Mouse (Mus musculus) megakaryocyte, embryonic 14.5 days (primary cell): ENCODE results near the gene Pde6d. TPM values are rescaled to one million over a fixed set of nuclear protein-coding genes. Genes with fewer than 3 reads are reported as not detected.

Experiments used
- H3K27me3 ChIP-seq: replicated peaks from 2 replicates; pipeline ENCODE3; 2012; ENCODE audit warnings: inconsistent platforms
- H3K36me3 ChIP-seq: replicated peaks from 2 replicates; pipeline ENCODE3; 2012; ENCODE audit warnings: low read length, inconsistent platforms, mixed read lengths
- H3K4me1 ChIP-seq: 2 replicates; pipeline ENCODE4 v1.6.1; 2012; ENCODE audit warnings: inconsistent platforms
- H3K4me3 ChIP-seq: replicated peaks from 2 replicates; pipeline ENCODE3; 2012; ENCODE audit warnings: moderate library complexity, mild to moderate bottlenecking, inconsistent platforms
- H3K9me3 ChIP-seq: 2 replicates; pipeline ENCODE4 v1.6.1; 2012; ENCODE audit warnings: inconsistent platforms
- FLI1 ChIP-seq: IDR thresholded peaks from 2 replicates; pipeline ENCODE4 v1.6.1; 2012; ENCODE audit warnings: low read length, inconsistent platforms, mixed read lengths
- GATA1 ChIP-seq: IDR thresholded peaks from 3 replicates; pipeline ENCODE4 v1.6.1; 2012; ENCODE audit warnings: mixed read lengths, low read length, inconsistent platforms, borderline replicate concordance
- polyA plus RNA-seq: library from polyadenylated mRNA; stranded (reverse); fragments of >175 nt; gene quantifications from 2 replicates; pipeline ENCODE4 v1.2.3, GENCODE M21; 2012; ENCODE audit warnings: low replicate concordance; ENCODE audit not compliant: insufficient read depth

Gene Pde6d
- polyA plus RNA-seq, 1 experiment, result 45.8 TPM

DNA sequence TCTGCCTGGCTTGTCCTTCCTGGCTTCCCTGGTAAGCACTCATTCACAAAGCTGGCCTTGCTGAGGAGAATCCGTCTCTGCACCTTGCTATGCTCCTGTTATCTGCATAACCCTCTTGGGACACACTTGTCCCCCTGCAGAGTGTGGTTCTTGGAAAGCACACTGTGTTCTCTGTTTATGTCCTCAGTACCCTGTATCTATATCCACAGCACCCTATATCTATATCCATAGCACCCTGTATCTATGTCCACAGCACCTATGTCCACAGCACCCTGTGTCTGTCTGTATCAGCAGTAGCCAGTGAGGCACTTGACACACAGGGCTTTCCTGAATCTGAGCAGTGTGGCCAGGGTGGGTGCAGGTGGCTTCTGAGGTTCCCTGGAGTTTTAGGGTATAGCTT is 28.5 kb upstream of the Pde6d start:
- TF ChIP-seq GATA1, result no peak
- TF ChIP-seq FLI1, result no peak
- Histone ChIP-seq H3K4me1 (0 out of 2 replicates have a peak, but pooled peaks cover 6% of the 10 kb centered on the region), H3K27me3 (no peaks in the 10 kb centered on the region), H3K9me3 (no peaks in the 10 kb centered on the region), H3K36me3 (peaks cover 54% of the 10 kb centered on the region), H3K4me3 (no peak overlapping the region)

DNA sequence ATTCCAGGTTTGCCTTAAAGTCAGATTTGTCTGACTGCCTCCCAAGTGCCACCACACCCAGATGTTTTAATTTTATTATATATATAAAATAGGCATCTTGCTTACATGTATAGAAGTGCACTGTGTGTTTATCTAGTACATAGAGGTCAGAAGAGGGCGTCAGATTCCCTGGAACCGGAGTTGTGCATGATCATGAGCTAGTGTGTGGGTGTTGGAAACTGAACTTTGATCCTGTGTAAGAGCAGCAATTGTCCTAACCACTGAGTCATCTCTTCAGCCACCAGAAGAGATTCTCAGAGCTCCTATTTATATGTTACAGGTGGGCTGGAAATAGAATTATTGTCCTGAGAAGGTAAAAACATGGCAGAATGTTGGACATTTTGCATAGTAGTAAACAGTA is 17.7 kb upstream of the Pde6d start:
- Histone ChIP-seq H3K27me3 (no peaks in the 10 kb centered on the region), H3K4me1 (no peaks in the 10 kb centered on the region), H3K4me3 (no peak overlapping the region), H3K9me3 (no peaks in the 10 kb centered on the region), H3K36me3 (peaks cover 97% of the 10 kb centered on the region)
- TF ChIP-seq GATA1 (no peak), FLI1 (no peak)

DNA sequence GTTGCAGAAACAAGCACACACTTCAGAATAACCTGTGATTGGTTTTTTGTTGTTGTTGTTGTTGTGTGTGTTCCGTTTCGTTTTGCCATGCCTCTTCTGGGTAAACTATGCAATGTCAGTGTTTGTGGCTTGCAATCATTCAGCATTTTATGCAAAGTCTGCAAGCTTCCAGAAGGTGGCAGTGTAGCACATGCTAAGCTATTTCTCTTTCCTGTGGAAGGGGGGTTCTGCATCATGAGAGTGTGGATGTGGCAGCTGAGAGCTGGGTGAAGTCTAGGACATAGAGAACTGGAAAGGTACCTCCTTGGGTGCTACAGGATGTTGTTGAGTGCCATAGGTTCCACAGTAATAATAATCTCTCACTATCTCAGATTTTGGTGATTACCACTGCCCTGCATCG is 16.1 kb upstream of the Pde6d start:
- peaks cover 98% of the 10 kb centered on the region for H3K36me3 ChIP-seq
- TF ChIP-seq FLI1 (no peak), GATA1 (no peak)
- no peak overlapping the region for H3K4me3 ChIP-seq
- no peaks in the 10 kb centered on the region for H3K9me3 ChIP-seq
- H3K4me1 ChIP-seq, result no peaks in the 10 kb centered on the region
- H3K27me3 ChIP-seq, result no peaks in the 10 kb centered on the region

DNA sequence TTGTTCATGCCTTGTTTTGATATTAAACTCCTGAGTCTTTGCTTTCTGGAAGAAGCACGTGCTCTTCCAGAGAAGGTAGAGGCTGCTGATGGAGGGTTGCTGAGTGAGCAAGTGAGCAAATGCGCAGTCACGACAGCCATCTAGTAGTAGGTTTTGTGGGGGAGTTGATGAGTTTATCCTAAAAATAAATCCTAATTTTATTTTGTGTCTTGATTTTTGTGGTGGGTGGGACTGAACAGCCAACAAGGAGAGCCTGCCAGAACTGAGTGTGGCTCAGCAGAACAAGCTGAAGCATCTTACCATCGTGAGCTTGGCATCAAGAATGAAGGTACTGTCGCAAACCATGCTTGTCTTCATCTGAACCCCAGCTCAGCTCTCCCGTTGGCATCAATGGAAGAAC is 14.1 kb upstream of the Pde6d start:
- H3K36me3 ChIP-seq, result peaks cover 98% of the 10 kb centered on the region
- TF ChIP-seq FLI1 (no peak), GATA1 (no peak)

DNA sequence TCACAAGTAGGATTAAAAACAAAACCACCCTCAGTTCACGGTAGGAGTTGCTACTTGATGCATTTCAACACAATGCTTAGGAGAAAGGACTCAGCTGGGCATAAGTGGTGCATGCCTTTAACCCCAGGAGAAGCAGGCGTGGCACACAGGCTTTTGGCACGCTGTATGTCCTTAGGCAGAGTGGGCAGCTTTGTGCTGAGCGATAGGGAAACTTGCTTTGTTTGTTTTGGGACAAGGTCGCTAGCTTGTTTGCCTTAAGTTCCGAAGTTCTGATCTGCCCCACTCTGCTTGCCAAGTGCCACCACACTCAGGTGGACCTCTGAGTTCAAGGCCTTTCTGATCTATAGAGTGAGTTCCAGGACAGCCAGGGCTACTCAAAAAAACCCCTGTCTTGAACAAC is 12.9 kb upstream of the Pde6d start:
- H3K36me3 ChIP-seq, result peaks cover 98% of the 10 kb centered on the region
- no peaks in the 10 kb centered on the region for H3K27me3 ChIP-seq
- H3K4me3 ChIP-seq, result no peak overlapping the region
- no peaks in the 10 kb centered on the region for H3K9me3 ChIP-seq
- no peak for TF ChIP-seq GATA1
- TF ChIP-seq FLI1, result no peak
- H3K4me1 ChIP-seq, result no peaks in the 10 kb centered on the region; the same call in 1 of the 2 replicates

More for the DNA sequence above, 14.1 kb upstream of the Pde6d start:
- Histone ChIP-seq H3K4me3 (no peak overlapping the region), H3K9me3 (no peaks in the 10 kb centered on the region), H3K27me3 (no peaks in the 10 kb centered on the region), H3K4me1 (no peaks in the 10 kb centered on the region)

DNA sequence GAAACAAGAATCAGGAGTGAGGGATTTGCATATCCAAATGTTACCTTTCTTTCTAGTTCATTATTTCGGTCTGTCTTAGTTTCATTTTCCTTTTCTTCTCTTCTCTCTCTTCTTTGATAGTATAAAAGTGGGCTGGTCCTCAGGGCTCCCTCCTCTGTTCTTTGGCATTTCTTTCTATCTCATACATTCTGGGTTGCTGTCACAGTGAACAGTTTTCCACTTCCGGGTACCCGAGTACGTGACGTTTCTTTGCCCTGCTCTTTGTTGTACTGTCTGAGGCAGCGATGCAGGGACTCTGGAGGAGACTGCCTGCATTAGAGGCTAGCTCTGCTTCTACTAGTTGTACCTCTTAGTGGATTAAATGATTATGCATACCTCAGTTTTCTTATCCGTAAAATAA is 12.1 kb upstream of the Pde6d start:
- Histone ChIP-seq H3K27me3 (no peaks in the 10 kb centered on the region), H3K4me3 (no peak overlapping the region), H3K36me3 (peaks cover 98% of the 10 kb centered on the region), H3K4me1 (peaks cover 7% of the 10 kb centered on the region), H3K9me3 (no peaks in the 10 kb centered on the region)
- TF ChIP-seq GATA1, result no peak
- no peak for TF ChIP-seq FLI1

DNA sequence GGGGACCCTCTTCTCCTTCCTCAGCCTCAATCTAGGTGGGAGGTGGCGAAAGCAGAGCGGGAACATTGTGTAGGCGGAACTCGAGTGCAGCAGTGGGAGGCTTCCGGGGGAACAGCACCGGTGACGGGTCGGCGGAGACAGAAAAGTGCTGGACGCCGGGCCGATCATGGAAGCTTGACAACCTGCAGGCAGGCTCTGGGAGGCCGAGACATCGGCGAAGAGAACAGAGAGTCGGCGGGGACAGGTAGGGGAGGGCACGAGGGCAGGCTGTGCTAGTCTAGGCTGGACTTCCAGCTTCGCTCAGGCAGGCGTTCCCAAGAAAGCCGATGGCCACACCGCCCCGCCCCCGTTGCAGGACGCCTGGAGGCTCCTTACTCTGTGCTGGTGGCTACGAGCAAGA is 4.6 kb upstream of the Pde6d start:
- Histone ChIP-seq H3K27me3 (no peaks in the 10 kb centered on the region), H3K4me3 (peak overlapping the region; percentile 96), H3K36me3 (peaks cover 34% of the 10 kb centered on the region), H3K4me1 (peaks cover 37% of the 10 kb centered on the region), H3K9me3 (no peaks in the 10 kb centered on the region)
- TF ChIP-seq GATA1 (no peak), FLI1 (no peak)

DNA sequence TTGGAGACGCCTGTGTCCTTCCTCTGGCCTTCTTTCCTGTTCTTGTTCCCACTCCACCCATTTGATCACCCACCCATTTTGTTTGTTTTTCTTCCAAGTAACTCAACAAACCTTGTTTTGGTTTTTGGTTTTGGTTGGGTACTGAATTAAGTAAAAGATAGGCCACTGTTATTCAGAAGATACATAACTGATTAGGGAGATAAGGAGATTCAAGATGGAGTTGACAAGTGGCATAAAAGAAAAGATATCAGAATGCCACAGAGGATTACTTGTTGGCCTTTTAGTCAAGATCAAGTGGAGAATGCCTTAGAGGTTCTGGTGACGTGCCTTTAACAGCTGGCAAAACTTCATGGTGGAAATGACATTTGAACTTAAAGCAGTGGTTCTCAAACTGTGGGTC is 1.3 kb upstream of the Pde6d start:
- TF ChIP-seq FLI1, result no peak
- TF ChIP-seq GATA1, result no peak
- Histone ChIP-seq H3K36me3 (peaks cover 6% of the 10 kb centered on the region), H3K27me3 (no peaks in the 10 kb centered on the region), H3K9me3 (no peaks in the 10 kb centered on the region), H3K4me3 (peak overlapping the region; percentile 99), H3K4me1 (peaks cover 55% of the 10 kb centered on the region)

DNA sequence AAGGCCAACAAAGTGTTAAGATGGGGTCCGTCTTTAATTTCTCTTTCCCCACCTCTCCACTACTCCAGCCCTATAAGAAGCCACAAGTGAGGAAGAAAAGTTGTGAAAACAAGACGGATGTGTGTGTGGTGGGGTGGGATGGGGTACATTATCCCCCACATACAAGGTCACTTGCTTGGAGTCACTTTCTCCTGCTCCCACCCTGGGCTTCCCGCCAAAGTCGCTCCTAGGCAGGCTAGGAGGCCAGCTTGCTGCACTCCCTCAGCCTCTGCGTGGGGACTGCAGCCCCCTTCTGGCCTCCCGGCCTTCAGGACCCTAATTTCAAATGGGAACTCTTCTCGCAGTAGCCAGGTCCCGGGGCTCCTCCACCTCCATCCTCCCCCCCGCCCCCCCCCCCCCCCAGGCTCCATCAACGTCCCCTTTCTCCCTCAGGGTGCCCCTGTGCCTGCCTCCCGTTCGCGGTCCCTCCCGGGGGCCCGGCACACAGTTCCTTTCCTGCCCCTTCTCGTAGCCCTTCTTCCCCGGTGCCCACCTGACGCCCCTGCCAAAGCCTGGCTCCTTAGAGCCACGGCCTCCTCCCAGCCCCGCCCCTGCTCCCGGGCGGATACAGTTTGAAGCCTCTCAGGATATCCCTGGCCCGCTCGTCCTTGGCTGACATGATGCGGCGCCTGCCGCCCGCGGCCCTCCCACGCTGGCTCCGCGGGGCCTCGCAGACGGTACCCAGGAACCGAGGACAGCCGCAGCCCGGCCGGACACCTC is 558 bp downstream of the Pde6d start:
- H3K36me3 ChIP-seq, result peaks cover 11% of the 10 kb centered on the region
- no peaks in the 10 kb centered on the region for H3K27me3 ChIP-seq
- H3K4me1 ChIP-seq, result peaks cover 40% of the 10 kb centered on the region
- no peak for TF ChIP-seq GATA1
- TF ChIP-seq FLI1, result no peak
- H3K4me3 ChIP-seq, result peak overlapping the region; percentile 99
- no peaks in the 10 kb centered on the region for H3K9me3 ChIP-seq

DNA sequence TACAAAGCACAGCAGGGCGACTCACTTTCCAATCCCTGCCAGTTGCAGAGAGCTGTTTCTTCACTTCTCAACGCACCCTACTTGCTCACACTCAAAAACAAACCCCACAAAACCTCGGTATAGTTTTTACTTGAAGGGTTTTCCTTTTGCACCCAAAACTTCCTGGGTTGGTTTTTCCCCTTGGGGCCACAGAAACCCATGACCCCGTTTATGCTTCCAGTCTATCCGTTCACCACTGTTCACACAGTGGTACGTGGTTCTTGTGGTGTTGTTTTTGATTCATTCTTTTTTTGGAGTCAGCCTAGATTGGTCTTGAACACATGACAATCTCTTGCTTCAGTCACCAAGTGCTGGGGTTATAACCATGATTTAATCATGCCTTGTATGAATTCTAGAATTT is 2.0 kb downstream of the Pde6d start:
- peaks cover 11% of the 10 kb centered on the region for H3K36me3 ChIP-seq
- H3K27me3 ChIP-seq, result no peaks in the 10 kb centered on the region
- TF ChIP-seq GATA1, result no peak
- no peak for TF ChIP-seq FLI1
- no peak overlapping the region for H3K4me3 ChIP-seq
- peaks cover 33% of the 10 kb centered on the region for H3K4me1 ChIP-seq
- no peaks in the 10 kb centered on the region for H3K9me3 ChIP-seq

DNA sequence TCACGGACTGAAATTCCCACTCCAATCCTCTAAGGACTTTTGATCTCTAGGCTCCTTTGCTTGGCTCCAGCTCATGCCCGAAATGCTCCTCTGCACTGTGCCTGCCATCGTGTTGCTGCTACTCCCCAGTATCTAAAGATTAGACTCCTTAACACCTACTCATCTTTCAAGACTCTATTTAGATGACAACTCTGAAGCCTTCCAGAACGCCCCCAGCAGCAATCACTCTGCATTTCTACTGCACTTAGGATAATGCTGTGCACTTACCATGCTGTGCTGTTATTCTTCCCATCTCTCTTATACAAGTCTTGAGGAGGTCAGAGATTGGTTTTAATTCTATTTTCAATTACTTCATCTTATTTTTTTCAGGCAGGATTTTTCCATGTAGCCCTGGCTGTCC is 10.5 kb downstream of the Pde6d start:
- H3K36me3 ChIP-seq, result peaks cover 32% of the 10 kb centered on the region
- TF ChIP-seq FLI1 (no peak), GATA1 (no peak)

More for the DNA sequence above, 10.5 kb downstream of the Pde6d start:
- no peaks in the 10 kb centered on the region for H3K27me3 ChIP-seq
- H3K4me3 ChIP-seq, result no peak overlapping the region
- H3K9me3 ChIP-seq, result no peaks in the 10 kb centered on the region
- H3K4me1 ChIP-seq, result no peaks in the 10 kb centered on the region
